Mouse (Mus musculus): ENCODE measurements around the gene Mosmo. TPM values are rescaled to one million over a fixed set of nuclear protein-coding genes. Genes with fewer than 3 reads are reported as not detected.

Mosmo gene
- total and polyA plus RNA-seq, 3 experiments: 10.4 to 19.0 (median 14.0) TPM

DNA sequence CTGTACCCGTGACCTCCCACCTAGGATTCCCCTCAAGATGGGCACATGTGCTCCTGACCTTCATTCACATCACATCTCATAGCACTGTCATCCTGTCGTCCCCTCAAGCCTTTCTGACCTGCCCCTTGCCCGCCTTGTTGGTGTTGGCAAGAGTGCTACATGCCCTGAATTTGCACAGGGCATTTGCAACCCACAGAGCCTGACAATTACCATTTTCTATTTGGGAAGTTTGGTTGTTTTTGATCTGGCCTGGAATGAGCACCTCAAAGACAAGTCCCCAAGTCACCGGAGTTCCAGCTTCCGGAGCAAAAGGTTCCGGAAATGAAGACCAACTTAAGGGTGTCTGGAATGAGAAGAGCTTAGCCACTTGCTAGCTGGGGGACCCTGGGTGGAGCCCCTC is 61.6 kb downstream of the Mosmo start, which contains the start of gene Vwa3a:
TSS of gene Vwa3a (plus strand) at position 301 of the 400 bp plus-strand sequence.
- H3K79me2 ChIP-seq (replicated peaks; ENCODE audit: control insufficient read depth, extremely low read depth, insufficient read depth, poor library complexity, severe bottlenecking): no peaks in the 10 kb centered on the region
- H3K27me3 ChIP-seq (replicated peaks): no peaks in the 10 kb centered on the region
- no peak within 1 kb of the TSS for H3K4me3 ChIP-seq (replicated peaks in 1 of 3; ENCODE audit: low read depth in 2 of 3, low read length in 2 of 3, poor library complexity in 1 of 3)
- no peak for TF ChIP-seq ETS1 (conservative IDR thresholded peaks at IDR 0.05; ENCODE audit: low read depth, low read length)
- TF ChIP-seq BHLHE40 (IDR thresholded peaks at IDR 0.05; ENCODE audit: low read depth, low read length): no peak
- no peak for TF ChIP-seq MEF2A (IDR thresholded peaks at IDR 0.05; ENCODE audit: borderline replicate concordance, low read depth, low read length)
- TF ChIP-seq IRF4 (IDR thresholded peaks at IDR 0.05; ENCODE audit: low read depth, low read length): no peak
- TF ChIP-seq USF1 (IDR thresholded peaks at IDR 0.05; ENCODE audit: low read depth, low read length): no peak
- no peak for TF ChIP-seq MXI1 (IDR thresholded peaks at IDR 0.05; ENCODE audit: low read depth, low read length)
- no peak for TF ChIP-seq POLR2AphosphoS2 (IDR thresholded peaks at IDR 0.05; ENCODE audit: low read depth, low read length)
- no peak for TF ChIP-seq E2F4 (IDR thresholded peaks at IDR 0.05; ENCODE audit: insufficient replicate concordance, low read depth, low read length)
- no peak for TF ChIP-seq GABPA (IDR thresholded peaks at IDR 0.05; ENCODE audit: insufficient replicate concordance, low read depth, low read length)
- no peak for TF ChIP-seq CHD1 (IDR thresholded peaks at IDR 0.05; ENCODE audit: low read depth, low read length)
- TF ChIP-seq MAFK (IDR thresholded peaks at IDR 0.05; ENCODE audit: insufficient replicate concordance, low read length): no peak
- TF ChIP-seq SIN3A (IDR thresholded peaks at IDR 0.05; ENCODE audit: low read length): no peak
- no peak for TF ChIP-seq CHD2 (IDR thresholded peaks at IDR 0.05; ENCODE audit: low read length)
- no peak for TF ChIP-seq MAZ (IDR thresholded peaks at IDR 0.05; ENCODE audit: low read depth, low read length)
- TF ChIP-seq USF2 (conservative IDR thresholded peaks at IDR 0.05; ENCODE audit: low read depth, low read length): no peak
- no peak for TF ChIP-seq ZMIZ1 (IDR thresholded peaks at IDR 0.05; ENCODE audit: low read depth, low read length)
- TF ChIP-seq KAT2A (IDR thresholded peaks at IDR 0.05; ENCODE audit: insufficient replicate concordance, low read length): no peak
- TF ChIP-seq RCOR1 (conservative IDR thresholded peaks at IDR 0.05; ENCODE audit: low read depth, low read length): no peak
- TF ChIP-seq CTCF (conservative IDR thresholded peaks at IDR 0.05 in 1 of 2, IDR thresholded peaks at IDR 0.05 in 1 of 2; ENCODE audit: low read depth in 2 of 2, low read length in 2 of 2): no peak
- no peak for TF ChIP-seq JUND (conservative IDR thresholded peaks at IDR 0.05; ENCODE audit: low read depth, low read length)
- in situ Hi-C loops (cut with MboI; ENCODE audit: low pct_ligation_motif_present, low pct_unique_long_range_greater_than_20kb, low sequenced_read_pairs): no loop called here
- H3K4me1 ChIP-seq (ENCODE audit: control insufficient read depth in 1 of 2, insufficient read depth in 2 of 2): no peaks in the 10 kb centered on the region
- DNase-seq (ENCODE audit: extremely low read depth): no peak
- no peaks in the 10 kb centered on the region for H3K9me3 ChIP-seq (replicated peaks; ENCODE audit: low read length)
- peaks cover 0 to 12% of the 10 kb centered on the region in 2 experiments for H3K36me3 ChIP-seq (replicated peaks in 1 of 2; ENCODE audit: control insufficient read depth in 1 of 2, insufficient read depth in 1 of 2, low read length in 1 of 2)
- no peak within 1 kb of the TSS for H3K4me2 ChIP-seq (ENCODE audit: insufficient read depth, low read depth, poor library complexity, severe bottlenecking)
- H3K27ac ChIP-seq (ENCODE audit: insufficient read depth, low read depth): no peak within 1 kb of the TSS
- H3K9ac ChIP-seq (ENCODE audit: insufficient read depth, low read depth): no peak within 1 kb of the TSS
- dilution Hi-C loops (cut with MboI; ENCODE audit: extremely low pct_ligation_motif_present, extremely low pct_unique_long_range_greater_than_20kb, low sequenced_read_pairs): no loop called here

DNA sequence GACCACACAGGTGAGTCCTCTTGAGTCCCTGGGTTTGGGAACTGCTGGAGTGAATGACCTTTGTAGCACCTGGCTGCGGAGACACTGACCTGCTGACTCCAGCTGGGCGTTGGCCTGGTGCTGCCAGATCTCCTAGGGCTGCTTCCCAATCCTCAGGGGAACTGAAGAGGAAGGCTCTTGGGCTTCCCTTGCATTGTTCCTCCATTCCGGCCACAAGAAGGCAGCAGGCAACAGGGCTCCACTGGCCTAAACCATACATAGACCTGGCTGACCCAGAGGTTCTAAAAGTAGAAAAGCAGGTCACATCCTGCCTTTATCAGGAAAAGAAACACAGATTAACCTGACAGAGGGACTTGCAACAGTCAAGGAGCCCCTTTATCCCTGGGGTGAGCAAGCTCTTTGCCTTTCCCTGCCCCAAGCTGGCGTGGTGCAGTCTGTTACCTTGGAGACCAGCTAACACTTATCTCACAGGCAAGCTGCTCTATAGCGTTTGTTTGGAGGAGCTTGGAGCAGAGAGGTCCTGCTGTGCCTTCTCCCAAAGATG is 62.2 kb downstream of the Mosmo start:
- peaks cover 0 to 7% of the 10 kb centered on the region in 2 experiments for H3K36me3 ChIP-seq (replicated peaks in 1 of 2; ENCODE audit: control insufficient read depth in 1 of 2, insufficient read depth in 1 of 2, low read length in 1 of 2)
- H3K9ac ChIP-seq (ENCODE audit: insufficient read depth, low read depth): no peak overlapping the region
- dilution Hi-C loops (cut with MboI; ENCODE audit: extremely low pct_ligation_motif_present, extremely low pct_unique_long_range_greater_than_20kb, low sequenced_read_pairs): no loop called here
- H3K4me2 ChIP-seq (ENCODE audit: insufficient read depth, low read depth, poor library complexity, severe bottlenecking): no peak overlapping the region
- no peaks in the 10 kb centered on the region for H3K79me2 ChIP-seq (replicated peaks; ENCODE audit: control insufficient read depth, extremely low read depth, insufficient read depth, poor library complexity, severe bottlenecking)
- in situ Hi-C loops (cut with MboI; ENCODE audit: low pct_ligation_motif_present, low pct_unique_long_range_greater_than_20kb, low sequenced_read_pairs): no loop called here
- no peak overlapping the region for H3K27ac ChIP-seq (ENCODE audit: insufficient read depth, low read depth)
- H3K4me1 ChIP-seq (ENCODE audit: control insufficient read depth in 1 of 2, insufficient read depth in 2 of 2): no peaks in the 10 kb centered on the region
- H3K9me3 ChIP-seq (replicated peaks; ENCODE audit: low read length): no peaks in the 10 kb centered on the region
- H3K27me3 ChIP-seq (replicated peaks): no peaks in the 10 kb centered on the region
- TF ChIP-seq ZKSCAN1 (IDR thresholded peaks at IDR 0.05; ENCODE audit: borderline replicate concordance, low read depth, low read length) (no peak), MAZ (IDR thresholded peaks at IDR 0.05; ENCODE audit: low read depth, low read length) (no peak)
- H3K4me3 ChIP-seq (replicated peaks in 1 of 3; ENCODE audit: low read depth in 2 of 3, low read length in 2 of 3, poor library complexity in 1 of 3): no peak overlapping the region
- no peak for DNase-seq (ENCODE audit: extremely low read depth)

All from CH12.LX (cell line).